Mouse (Mus musculus) lung, postnatal 25 days (tissue): Measurements from ENCODE around the gene Aspg.

Experiments
- DNase-seq: peaks from one replicate; pipeline ENCODE4 v3.0.0; 2022; ENCODE audit warnings: low spot score

Gene Aspg

DNA sequence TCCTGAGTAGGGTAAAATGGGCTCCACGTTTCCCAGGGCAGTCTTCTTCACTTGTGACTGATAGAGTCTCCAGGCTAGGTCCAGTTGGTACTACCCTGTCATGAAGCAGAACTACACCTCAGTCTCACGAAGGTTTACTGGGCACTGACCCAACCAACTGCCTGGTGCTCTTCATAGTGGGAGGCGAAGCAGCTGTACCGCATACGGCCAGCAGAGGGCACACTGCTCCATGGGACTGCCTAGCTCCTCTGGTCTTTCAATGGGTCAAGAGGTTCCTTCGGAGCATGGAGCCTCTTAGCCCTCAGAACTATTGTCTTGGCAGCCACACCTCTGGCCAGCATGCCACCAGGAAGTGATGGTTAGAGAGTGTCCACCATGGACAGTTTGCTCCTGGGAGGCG is 7.2 kb downstream of the Aspg start:
- peak; percentile 88 for DNase-seq

DNA sequence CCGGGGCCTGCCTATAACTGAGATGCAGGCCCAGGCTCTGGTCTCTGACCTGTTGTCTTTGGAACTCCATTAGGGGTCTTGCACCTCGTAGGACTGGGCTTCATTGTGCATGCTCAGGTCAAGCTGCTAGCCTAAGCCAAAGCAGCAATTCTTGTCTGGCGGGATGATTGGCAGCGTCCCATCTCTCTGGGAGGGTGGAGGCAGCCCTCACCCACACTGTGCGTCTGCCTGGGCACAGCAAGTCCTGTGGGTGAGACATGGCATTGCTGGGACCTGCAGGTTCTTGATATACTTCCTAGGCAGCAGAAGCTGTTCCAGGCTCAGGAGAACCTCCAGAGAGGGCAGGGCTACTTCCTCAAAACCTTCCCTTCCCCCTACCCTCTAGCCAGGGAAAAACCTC is 10.5 kb downstream of the Aspg start:
- DNase-seq, result no peak

DNA sequence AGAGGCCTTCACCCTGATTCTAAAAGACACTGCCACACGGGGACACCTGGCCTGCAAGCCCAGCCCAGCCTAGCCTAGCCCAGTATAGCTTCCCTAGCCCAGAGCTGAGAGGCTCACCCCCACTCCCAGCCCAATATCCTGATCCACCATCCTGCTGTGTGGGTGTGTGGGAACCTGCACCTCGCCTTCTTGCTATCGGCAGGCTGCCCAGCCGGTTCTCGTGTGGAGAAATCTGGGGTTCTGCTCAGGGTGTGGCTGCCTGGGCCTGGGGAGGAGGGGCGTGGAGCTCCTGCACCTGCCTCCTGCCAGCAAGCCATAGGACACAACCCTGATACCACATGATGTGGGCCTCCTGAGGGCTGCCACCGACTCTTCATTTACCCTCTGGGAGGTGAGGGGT is 11.2 kb downstream of the Aspg start:
- DNase-seq, result no peak

DNA sequence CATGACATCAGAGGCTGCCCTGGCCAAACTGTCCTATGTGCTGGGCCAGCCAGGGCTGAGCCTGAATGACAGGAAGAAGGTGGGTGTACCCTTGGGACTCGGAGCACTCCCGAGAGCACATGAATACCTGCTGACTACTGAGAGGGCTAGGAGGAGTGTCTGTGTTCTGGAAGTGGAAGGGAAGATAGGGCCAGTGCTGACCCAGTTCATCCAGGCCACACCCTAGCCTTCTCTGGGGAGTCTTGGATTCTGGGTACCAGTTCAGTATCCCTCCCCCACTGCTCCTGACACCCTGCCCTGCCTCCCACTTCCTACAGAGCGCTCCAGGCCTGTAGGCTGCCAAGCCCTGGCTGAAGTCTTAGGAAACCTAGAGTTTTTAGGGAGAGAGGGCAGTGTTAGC is 14.7 kb downstream of the Aspg start:
- DNase-seq, result no peak

DNA sequence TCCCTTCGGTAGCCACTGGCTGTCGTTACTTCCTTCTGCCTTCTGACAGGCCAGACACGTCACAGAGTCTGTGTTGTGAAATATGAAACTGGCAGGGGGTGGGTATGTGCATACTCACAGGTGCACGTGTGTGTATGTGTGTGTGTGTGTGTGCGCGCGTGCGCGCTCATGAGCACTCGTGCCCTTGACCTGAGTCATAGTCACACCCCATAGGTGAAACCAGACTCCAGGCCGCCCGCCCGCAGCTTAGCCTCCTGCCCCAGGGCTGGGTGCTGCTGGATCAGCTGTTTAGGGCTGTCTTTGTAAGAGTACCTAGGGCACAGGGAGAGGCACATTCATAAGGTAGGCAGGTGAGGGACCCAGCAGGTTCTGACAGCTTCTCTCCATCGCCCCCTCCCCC is 19.4 kb downstream of the Aspg start:
- peak; percentile 83 for DNase-seq

DNA sequence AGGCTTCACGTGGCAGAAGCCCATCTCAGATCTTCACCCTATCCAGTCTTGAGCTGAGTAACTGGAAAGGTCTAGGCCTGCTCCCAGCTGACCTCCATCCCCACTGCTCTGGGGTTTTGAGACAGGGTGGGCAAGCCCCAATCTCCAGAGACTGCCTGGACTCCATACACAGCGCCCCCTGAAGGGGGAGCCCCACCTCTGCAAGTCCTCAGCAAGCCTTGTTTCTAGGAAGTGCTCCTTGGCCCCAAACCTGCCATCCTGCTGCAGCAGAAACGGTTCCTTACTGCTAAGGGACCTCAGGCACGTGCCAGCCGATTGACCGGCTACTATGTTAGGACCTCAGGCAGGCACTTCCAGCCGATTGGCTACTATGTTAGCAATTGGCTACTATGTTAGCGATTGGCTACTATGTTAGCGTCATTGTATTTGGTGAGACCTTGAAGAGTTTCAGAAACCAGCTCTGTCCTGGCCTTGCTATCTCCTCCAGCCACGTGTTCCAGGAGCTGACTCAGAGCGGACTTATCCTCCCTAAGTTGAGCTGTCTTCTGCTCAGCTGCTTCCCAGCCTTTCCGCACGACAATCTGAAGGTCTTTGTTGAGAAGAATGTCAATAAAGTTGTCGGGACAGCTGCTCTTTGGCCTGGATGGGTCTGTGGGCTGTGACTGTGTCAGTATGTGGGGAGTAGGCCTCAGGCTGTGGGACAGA is 20.6 kb downstream of the Aspg start:
- DNase-seq, result no peak

DNA sequence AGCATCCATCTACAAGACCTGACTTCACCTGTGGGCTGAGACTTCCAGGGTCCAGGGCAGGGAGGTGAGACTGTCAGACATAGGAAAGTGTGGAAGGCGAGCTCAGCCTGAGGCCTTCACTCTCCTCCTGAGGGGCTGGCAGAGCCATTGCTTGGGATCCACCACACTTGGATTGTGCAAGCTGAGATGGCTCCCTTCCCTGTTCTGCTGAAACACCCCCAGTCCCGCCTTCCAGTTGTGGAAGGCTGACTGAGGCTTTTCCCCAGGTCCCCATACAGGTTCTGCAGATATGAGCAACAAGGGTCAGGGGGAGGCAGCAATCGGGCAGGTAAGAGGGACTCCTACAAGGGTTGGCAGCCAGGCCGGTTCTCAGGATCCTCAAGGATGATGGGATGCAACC is 22.0 kb downstream of the Aspg start:
- no peak for DNase-seq

GRCm38 (mm10) chr12:112129300-112129856 is 22.9 kb downstream of the Aspg start:
- DNase-seq, result no peak

GRCm38 (mm10) chr12:112130161-112130860 is 23.8 kb downstream of the Aspg start:
- peak; percentile 76 for DNase-seq

- DNase-seq, result no peak
Observed at GRCm38 (mm10) chr12:112130957-112131356, 24.5 kb downstream of the Aspg start.

DNA sequence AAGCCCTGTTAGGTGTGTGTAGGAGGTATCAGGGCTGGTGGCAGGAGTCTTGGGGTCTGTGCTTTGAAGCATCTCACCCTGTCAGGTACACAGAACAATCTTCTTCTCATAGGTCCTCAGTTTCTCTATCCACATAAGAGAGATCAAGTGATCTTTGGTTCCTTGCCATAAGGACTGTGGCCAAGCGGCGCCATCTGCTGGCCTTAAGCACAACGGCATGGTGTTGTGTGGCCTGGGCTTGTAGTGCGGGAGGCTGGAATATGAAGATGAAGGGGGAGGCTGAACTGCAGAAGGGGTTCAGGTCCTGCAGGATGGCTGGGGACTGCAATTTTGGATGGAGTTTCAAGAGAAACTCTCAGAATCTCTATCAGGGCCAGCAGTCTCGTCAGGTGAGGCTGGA is 33.8 kb downstream of the Aspg start:
- peak; percentile 56 for DNase-seq

- no peak for DNase-seq
Observed at GRCm38 (mm10) chr12:112140745-112141144, 34.3 kb downstream of the Aspg start.

DNA sequence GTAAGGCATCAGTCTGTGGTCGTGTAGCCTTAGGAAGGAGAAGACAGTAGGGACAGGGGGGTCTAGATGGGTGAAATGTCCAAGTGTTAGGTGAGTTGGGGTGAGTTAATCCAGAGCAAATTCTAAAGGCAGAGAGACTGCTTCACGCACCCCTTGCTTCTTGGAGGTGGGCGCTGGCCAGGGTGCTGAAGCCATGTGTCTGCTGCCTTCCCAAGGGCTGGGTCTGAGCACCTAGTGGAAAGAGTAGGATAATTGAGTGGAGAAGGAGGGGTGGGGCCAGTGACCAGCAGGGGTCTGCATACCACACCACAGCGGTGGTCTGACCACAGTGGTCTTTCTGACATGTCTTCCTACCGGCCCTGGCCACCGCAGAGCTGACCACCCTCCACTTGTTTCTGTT is 34.8 kb downstream of the Aspg start:
- no peak for DNase-seq

DNA sequence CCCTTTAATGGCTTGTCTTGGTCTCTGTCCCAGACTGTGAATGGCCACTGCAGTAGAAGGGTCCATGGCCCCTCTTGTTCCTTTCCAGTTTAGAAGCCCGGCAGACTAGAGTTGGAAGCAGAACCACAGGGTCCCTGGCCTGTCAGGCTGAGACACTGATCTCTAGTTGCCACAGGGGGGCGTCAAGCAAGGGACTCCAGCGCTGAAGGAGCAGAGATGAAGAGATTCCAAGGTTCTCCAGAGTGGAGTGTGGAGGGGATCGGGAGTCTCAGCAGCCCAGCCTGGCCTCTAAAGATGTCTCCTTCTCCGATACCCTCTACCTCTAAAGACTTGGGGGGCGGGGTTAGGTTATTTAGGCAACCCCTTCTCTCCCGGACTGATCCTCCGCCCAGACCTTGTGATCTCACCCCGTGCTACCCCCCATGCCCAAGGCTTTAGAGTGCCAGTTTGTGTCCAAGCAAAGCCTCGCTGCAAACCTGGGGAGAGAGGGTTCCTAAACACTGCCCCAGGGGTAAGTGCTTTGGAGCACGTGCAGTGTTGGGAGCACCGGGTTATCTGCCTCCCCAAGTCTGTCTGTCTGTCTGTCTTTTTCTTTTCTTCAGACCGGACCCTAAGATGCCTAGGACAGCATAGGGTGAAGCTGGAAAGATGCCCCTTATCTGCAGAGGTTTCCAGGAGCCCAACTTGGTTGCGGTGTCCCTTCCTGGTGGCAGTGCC is 36.8 kb downstream of the Aspg start:
- DNase-seq, result no peak

DNA sequence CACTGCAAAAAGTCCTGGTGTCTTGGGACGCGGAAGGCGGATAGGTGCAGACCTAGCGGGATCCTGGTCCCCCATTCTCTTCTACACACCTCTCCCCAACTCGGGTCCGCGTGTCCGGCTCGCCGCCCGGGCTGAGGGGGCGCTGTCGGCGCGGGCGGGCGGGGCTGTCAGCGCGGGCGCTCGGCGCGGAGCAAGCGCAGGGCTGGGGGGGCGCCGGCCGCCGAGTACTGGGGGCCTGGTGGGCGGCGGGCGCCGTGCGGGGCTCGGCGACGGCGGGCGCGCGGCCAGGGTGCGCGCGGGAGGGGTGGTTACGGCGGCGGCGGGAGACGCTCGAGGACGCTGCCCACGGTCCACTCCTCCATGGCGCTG is 37.3 kb downstream of the Aspg start:
- DNase-seq, result no peak

GRCm38 (mm10) chr12:112144377-112145115 is 38.1 kb downstream of the Aspg start:
- DNase-seq, result no peak

- peak; percentile 82 for DNase-seq
Observed at GRCm38 (mm10) chr12:112145211-112145874, 38.9 kb downstream of the Aspg start.

- peak; percentile 31 for DNase-seq
Observed at GRCm38 (mm10) chr12:112145875-112146651, 39.6 kb downstream of the Aspg start, which contains the start of gene Kif26a. Kif26a (plus strand) TSS chr12:112146208.

DNA sequence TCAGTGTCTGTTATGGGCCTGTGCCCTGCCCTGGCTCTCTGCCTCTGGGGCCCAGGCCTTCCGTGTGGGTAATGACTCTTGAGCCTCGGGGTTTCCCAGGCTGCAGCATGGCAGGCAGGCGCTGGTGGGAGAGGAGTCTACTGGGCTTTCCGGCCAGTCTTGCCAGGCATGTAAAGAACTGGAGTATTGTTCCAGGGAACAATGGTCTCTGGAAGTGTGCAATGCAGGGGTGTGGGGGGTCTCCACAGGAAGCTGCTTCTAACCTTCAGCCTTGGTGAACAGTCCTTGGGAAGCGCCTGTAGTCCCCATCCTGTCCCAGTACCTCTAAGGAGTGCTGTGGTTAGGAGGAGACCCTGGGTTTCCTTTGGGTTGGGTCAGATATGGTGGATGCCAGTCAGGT is 40.9 kb downstream of the Aspg start:
- DNase-seq, result no peak

GRCm38 (mm10) chr12:112150011-112150410 is 43.5 kb downstream of the Aspg start:
- DNase-seq, result no peak
